Mouse (Mus musculus) ZHBTc4 (cell line): ENCODE results near the gene Nos3.

Experiments
- DNase-seq: peaks from one replicate; pipeline ENCODE4 v3.0.0-alpha.2; 2011; ENCODE audit warnings: low read depth, low spot score

The Nos3 gene

DNA sequence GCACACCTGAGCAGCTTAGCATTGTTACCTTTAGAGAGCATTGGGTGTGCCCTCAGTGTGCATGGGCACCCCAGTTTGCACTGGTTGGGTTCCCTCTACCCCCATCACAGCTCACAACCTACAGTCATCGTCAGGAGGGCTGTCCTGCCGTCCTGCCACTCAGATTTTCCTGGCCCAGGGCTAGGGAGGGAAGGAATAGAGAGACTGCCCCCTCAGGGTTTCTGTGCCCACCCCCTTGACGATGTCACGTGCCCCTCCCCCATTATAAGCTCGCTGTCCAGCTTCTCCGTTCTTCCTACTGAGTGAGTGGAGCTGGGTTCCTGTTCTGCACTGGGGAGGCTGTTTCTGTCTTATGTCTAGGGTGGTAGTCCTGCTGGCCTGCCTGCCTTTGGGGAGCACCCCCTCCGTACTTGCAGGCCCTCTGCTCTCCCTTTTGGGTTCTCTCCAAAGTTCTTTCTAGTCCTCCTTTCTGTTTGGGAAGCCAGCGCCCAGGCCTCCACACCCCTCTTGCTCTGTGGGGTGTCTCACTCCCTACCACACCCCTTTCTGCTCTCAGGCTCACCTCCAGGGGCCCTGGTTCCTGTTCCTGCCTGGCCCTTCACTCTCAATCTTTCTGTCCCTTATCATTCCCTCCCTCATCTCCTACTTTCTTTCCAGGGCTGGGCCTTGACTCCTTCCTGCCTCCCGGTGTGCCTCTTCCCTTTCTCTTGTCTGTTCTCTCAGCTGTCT is 62.1 kb downstream of the Nos3 start:
- DNase-seq = no peak

DNA sequence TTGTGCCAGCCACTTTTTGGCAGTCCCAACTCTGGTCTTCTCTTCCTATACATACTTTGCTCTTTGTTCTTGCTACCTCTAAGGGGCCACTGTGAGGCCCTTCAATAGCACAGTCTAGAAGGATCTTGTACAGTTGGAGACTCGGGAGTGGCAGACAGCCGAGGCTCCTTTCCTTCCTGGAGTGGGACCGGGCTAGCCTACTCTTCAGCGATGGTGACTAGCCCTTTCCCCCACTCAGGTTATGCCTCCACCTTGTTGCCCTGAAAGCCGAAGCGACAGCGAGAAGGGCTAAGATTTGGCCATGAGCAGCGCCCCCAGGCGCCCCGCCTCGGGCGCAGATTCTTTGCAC is 62.6 kb downstream of the Nos3 start:
- DNase-seq = no peak

DNA sequence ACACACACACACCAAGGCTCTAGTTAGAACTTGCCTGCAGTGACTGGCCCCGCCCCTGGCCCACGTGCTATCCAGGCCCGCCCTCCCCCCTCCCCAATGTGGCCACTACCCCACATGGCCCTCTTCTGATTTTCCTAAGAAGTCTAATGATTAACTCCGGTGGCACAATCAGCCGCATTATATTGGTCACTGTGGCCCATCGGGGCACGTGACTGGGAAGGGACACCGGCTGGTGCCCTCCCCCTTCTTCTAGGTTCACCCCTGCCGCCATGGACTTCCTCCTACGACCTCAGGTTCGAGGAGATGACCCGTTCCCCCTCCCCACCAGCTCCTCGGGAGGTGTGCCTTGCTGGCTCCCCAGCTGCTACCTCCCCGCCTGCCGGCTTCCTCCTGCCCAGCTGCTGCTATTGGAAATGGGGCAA is 63.4 kb downstream of the Nos3 start:
- no peak for DNase-seq

- DNase-seq = no peak
Measured at GRCm38 (mm10) chr5:24428596-24428995, 64.0 kb downstream of the Nos3 start.

- no peak for DNase-seq
Measured at GRCm38 (mm10) chr5:24433993-24434392, 69.4 kb downstream of the Nos3 start.
